Mouse (Mus musculus): Measurements from ENCODE around the gene Dnaja3. TPM values are rescaled to one million over a fixed set of nuclear protein-coding genes. Genes with fewer than 3 reads are reported as not detected.

Dnaja3 gene
- total RNA-seq, 2 experiments from 2014 or later: 61.0 to 66.2 TPM

DNA sequence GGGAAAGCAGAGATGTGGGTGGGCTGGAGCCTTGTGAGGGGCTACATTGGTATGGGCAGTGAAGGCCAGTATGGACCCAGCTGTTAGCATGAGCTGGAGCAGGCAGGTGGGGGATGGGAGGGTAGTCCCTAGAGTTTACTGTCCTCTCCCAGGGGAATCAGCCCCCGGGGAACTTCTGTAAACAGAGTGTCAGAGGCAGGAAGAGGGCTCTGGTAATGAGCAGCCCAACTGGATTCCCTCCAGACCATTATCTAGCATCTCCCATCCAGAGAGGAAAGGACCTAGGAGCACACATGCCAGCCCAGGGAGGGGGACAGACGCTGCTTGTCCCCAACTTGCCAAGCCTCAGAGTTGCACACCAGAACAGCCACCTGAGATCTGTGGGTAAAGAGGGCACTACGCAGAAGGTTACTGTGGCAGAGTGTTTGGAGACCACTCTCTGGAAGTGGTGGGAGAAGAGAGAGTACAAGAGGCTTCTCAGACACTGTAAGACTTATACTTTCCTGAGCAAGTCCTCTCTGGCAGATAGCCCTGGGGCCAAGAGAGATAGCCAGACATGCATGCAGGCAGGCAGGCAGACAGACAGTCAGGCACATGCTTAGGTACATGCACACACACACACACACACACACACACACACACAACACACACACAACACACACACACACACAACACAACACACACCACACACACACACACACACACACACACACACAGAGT lies 1.5 kb downstream of the Dnaja3 start:
- no peak for DNase-seq (ENCODE audit: low spot score in 2 of 2)

DNA sequence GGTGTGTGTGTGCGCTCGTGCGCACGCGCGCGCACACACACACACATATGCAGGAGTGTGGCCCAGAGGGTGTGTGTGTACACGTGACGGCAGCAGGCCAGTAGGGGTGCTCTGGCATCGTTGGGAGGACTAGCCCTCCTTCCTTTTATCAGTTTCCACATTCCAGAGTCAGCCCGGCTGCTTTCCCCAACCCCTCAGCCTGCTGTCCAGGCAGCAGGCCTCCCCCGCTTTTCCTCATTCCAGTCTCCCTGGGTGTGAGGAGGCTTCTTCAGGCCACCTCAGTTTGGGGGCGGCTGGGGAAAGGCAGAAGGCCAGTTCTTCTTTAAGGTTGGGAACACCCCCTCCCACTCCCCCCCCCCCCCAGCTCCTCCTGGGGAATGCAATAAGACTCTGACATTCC lies 2.4 kb downstream of the Dnaja3 start:
- DNase-seq (ENCODE audit: low spot score in 2 of 2): no peak

DNA sequence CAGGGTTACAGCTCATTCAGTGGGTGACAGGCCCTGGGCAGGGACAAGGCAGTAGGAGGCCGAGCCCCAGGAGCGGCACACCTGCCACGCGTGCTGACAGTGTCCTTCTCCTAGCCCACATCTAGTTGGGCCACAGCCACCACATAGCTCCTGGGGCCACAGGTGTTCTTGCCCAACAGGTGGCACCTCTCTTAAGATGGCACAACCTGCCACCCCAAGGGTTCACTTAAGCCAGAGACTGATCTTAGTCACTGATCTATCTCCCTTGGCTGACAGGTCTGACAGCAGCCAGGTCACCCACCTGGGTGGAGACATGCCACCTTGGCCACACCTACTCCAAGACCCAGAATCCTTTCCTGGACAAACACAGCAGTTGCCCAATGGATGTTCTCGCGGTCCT lies 3.1 kb downstream of the Dnaja3 start:
- no peak for DNase-seq (ENCODE audit: low spot score in 2 of 2)

DNA sequence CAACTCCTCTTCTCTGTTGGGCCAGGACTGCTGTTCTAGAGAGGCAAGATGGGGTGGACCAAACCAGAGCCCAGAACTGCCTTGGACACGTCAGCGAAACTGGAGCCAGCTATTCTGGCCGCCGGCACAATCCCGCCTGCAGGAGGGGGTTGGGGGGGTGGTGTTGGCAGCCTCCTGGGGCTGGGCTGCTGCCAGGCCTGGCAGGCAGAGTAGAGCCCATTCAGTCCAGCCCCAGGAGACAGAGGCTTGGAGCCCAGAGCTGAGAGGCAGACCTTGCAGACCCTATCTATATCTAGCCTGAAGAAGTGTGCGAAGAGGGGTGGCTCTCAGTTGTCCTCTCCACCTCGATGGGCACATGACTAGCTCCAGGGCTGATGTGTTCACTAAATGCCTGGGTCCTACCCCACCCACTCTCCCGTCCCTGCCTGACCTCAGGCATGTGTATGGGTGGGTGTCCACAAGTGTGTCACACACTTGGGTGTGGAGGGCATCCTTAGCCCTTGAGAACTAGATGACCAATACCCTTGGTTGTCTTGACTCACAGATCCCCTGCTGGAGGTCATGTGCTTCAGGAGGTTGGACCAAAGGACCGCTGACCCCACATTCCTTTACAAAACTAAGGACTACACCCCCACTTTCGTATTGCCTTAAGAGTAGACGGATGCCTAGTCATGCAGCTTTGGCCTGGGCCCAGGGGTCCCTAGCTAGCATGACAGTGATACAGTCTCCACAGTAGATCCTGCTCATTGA lies 4.1 kb downstream of the Dnaja3 start:
- DNase-seq (ENCODE audit: low spot score in 2 of 2): peak; percentile 76 to 86

DNA sequence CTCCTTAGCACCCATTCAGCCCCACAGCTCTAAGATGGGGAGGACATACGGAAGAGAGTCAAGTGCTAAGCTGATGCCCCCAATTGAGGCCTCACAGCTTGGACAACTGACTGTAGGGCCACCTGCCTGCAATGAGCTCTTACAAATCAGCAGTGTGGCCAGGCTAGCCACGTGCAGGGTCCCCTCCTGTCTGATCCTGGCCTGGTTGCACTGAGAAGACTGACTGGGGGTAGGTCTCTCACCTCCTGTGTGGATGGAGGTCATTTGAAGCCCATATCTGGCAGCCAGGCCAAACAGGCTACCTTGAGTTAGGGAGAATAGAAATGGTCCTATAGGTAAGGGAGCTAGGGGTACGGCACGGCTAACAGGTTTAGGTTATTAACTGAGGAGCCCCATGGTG lies 6.1 kb downstream of the Dnaja3 start:
- no peak for DNase-seq (ENCODE audit: low spot score in 2 of 2)

DNA sequence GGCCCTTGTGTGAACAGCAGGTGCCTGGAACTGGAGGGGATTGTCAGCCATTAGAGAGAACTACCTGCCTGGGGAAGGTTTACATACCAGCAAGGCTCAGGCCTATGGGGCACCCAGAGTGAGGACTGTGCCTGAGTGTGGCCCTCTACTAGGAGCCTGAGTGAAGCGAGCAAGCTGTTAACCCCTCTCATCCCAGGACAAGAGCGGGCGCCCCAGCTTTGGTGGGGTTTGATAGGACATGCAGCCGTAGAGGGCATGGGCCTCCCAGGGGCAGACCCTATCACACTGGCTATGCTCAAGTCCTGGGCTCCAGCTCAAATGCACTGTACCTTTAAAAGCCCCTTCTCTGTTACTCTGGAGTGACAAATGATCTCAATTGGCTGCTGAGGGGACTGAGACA lies 7.0 kb downstream of the Dnaja3 start:
- no peak for DNase-seq (ENCODE audit: low spot score in 2 of 2)

DNA sequence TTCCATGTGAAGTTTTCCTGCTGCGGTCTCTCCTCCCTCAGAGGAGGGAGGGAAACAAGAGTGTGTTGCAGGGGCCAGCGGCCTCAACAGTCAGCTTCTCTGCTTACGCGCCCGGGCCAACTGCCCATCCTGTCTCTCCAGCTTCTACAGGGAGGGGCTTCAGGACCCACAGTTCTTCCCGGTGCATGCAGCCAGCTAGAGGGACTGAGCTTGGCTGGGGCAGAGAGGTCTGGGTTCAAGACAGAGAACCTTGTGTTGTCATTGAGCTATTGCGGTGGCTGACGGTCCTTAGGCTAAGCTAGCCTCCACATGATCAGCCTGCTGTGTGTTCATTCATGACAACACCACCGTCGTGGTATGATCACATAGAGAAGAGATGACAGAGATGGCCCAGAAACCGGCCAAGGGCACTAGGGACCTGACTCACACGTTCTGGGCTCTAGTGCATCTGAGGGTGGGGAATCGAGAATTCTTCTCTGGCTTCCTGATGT lies 7.9 kb downstream of the Dnaja3 start:
- no peak for DNase-seq (ENCODE audit: low spot score in 2 of 2)

DNA sequence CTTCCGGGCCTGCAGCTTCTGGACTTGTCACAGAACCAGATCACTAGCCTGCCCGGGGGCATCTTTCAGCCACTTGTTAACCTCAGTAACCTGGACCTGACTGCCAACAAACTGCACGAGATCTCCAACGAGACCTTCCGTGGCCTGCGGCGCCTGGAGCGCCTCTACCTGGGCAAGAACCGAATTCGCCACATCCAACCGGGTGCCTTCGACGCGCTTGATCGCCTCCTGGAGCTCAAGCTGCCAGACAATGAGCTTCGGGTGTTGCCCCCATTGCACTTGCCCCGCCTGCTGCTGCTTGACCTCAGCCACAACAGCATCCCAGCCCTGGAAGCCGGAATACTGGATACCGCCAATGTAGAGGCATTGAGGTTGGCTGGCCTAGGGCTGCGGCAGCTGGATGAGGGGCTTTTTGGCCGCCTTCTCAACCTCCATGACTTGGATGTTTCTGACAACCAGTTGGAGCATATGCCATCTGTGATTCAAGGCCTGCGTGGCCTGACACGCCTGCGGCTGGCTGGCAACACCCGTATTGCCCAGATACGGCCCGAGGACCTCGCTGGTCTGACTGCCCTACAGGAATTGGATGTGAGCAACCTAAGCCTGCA lies 8.7 kb downstream of the Dnaja3 start:
- no peak for DNase-seq (ENCODE audit: low spot score in 2 of 2)

DNA sequence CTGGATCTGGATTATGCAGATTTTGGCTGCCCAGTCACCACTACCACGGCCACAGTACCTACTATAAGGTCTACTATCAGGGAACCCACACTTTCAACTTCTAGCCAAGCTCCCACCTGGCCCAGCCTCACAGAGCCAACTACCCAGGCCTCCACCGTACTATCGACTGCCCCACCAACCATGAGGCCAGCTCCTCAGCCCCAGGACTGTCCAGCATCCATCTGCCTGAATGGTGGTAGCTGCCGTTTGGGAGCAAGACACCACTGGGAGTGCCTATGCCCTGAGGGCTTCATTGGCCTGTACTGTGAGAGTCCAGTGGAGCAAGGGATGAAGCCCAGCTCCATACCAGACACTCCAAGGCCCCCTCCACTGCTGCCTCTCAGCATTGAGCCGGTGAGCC lies 9.4 kb downstream of the Dnaja3 start:
- DNase-seq (ENCODE audit: low spot score in 2 of 2): no peak

DNA sequence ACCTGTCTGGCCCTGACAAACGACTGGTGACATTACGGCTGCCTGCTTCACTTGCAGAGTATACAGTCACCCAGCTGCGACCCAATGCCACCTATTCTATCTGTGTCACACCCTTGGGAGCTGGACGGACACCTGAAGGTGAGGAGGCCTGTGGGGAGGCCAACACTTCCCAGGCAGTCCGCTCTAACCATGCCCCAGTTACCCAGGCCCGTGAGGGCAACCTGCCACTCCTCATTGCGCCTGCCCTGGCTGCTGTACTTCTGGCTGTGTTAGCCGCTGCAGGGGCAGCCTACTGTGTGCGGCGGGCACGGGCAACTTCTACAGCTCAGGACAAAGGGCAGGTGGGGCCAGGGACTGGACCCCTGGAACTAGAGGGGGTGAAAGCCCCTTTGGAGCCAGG lies 9.9 kb downstream of the Dnaja3 start:
- DNase-seq (ENCODE audit: low spot score in 2 of 2): no peak

DNA sequence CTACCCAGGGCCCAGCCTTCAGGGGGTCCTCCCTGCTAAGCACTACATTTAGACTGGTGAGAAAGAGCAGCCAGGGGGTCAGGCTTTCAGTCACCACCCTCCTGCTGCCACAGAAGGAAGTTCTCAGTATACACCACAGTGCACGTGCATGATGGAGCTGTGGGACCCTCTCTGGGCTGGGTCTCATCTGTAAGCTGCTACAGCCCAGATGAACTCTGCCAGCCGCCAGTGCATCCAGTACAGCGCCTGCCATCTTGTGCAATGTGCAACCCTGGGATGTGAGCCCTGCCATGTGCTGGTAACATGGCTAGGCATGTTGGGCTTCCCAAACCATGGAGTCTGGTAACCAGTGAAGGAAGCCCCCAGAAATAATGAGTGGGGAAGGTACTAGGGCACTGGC lies 10.4 kb downstream of the Dnaja3 start:
- DNase-seq (ENCODE audit: low spot score in 2 of 2): no peak

DNA sequence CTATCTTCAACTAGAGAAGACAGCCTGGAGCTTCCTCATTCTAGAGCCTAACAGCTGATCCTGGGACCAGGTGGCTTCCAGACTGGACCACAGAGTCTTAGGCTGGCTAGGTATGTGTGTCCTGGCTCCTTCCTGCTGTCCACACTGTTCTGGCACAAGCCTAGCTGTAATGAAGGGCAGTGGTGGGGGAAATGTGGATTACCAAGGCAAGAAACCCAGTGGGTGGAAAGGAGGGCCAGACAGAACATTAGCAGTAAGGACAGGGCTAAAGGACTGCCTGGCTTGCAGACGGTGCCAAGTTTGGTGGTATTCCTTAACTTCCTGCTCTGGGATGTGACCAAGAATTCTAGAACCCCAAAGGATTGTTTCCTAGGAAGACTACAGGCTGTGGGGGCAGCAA lies 11.3 kb downstream of the Dnaja3 start:
- DNase-seq (ENCODE audit: low spot score in 2 of 2): no peak

DNA sequence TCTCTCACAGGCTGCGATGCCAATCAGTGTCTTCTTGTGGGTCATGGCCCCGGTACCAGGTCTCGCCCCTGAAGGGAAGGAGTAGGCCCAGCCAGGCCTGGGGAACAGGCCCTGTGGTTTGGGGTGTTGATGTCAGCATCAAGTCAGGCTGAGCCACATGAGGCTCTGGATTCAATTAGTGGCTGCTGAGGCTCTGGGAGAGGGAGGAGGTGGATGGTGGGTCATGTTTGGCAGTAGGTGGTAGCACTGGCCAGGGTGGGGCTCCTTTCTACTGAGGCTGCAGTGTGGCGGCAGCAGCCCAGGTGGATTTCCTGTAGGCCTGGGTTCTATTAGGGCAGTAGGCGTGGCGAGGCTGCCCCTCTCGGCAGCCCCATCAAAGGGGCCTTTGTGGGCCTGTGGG lies 11.8 kb downstream of the Dnaja3 start:
- DNase-seq (ENCODE audit: low spot score in 2 of 2): no peak

DNA sequence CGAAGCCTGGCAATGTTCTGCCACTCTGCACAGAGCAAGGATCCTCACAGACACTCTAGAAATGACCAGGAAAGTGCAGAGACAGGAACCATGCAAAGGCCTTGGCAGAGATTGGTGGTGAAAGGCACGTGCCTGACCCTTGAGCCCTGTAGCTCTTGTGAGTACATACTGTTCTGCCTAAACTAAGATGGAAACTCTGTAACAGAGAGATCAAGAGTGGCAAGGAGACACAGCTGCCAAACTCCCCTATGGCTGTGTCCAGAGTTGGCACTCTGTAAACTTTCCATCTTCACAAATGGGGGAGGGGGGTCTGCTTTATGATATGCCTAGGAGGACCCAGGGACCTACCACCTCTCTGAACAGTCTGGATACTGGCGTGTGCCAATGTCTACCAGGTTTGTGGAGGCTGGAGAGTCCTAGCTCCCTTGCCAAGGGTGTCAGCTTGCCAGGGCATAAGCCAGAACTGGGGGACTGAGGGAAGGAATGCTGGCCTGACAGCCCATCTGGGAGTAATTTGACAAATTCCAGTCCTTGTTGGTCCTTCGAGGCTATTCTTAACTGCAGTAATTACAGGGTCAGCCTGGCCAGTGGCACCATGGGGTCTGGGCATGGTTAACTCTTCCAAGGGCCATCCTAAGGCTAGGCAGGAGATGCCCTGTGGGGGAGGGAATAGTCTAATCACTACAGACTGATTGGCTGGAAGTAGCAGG lies 13.1 kb downstream of the Dnaja3 start:
- DNase-seq (ENCODE audit: low spot score in 2 of 2): no peak

DNA sequence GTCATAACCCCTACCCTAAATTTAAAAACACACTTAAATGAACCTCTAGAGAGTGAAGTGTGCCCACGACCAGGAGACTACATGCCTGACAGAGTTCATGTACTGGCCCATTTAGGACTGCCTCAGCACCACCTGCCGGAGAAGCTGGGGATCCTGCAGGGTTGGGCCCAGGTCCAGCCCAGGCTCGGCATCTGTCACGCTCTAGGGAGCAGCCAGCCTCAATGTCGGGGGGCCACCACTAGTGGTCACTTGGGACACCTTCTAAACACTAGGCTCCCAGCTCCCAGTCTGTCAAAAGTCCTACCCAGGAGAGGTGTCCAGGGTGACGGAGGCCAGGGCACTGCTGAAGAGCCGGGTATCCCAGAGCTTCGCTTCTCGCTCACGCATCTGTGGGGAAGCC lies 14.9 kb downstream of the Dnaja3 start:
- no peak for DNase-seq (ENCODE audit: low spot score in 2 of 2)

DNA sequence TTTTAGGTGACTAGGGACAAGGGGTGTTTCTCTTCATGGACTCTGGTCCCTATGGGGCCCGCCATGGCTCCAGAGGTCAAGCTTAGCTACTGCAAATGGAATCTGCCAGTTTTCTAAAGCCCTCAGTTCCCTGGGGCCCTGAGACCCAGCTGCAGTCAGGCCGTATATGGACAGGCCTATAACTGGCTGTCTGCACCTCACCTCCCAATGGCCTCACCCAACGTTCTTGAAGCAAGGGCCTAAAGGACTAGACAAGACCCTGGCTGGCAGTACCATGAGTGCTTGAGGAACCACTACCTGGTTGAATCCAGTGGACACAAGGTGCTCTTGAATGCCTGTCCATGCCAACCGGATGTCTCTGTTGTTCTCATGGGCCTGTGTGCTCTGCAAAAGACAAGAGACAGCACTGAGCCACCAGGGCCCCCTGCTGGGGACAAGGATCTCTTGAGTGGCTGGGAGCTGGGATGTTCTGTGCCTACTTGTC lies 15.5 kb downstream of the Dnaja3 start:
- no peak for DNase-seq (ENCODE audit: low spot score in 2 of 2)

DNA sequence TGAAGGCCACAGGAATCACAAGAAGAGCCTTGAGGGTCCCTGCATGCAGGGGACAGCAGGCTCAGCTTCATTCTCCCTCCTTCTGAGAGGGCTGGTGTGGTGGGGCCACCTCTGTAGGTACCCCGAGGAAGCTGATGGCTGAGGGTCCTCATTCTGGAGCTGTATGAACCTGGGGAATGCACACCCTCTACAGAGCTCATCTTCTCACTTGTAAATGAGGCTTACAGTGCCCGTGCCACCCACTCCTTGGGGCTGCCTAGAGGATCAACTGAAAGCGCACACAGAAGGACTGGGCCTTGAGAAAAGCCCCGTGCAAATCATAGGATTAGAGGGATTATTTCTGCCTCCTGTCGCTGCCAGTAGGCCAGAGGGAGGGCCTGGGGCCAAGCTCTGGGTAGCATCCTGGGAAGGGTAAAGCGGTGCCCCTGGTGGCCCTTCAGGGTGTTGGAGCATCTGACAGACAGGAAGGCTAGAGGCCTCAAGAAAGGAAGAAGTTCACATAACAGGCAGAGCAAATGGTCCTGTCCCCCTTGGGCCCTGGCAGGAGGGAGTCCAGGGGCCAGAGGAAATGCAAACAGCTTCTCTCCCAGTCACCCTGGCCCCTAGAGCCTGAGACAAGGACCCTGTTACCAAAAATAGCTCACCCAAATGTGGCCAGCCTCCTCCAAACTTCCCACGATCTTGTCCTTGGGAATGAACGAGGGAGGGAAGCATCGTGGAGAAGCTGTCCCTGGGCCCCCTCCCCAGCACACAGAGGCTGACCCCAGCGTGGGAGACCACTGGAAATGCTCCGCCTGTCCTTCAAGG lies 16.2 kb downstream of the Dnaja3 start:
- DNase-seq (ENCODE audit: low spot score in 2 of 2): no peak

DNA sequence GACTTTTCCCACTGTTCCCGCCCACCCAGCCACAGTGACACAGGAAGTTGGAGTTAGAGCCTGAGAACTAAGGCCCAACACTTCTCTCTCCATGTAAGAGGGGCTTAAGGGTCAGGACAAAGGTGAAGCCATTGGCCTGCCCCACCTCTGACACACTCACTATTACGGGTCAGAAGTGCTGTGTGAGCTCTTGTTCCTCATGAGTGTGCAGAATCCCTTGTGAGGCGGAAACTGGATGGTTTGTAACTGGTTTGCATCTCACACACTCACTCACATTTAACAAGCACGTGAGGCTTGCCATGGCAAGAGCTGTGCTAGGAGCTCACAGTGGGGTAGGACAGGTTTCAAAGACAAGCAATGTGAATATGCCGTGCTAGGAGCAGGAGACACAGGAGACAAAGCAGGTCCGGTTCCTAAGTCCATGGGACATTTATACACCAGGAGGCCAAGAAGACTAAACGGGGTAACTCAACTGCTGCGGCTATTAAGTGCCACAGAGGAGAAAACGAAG lies 16.8 kb downstream of the Dnaja3 start:
- no peak for DNase-seq (ENCODE audit: low spot score in 2 of 2)

DNA sequence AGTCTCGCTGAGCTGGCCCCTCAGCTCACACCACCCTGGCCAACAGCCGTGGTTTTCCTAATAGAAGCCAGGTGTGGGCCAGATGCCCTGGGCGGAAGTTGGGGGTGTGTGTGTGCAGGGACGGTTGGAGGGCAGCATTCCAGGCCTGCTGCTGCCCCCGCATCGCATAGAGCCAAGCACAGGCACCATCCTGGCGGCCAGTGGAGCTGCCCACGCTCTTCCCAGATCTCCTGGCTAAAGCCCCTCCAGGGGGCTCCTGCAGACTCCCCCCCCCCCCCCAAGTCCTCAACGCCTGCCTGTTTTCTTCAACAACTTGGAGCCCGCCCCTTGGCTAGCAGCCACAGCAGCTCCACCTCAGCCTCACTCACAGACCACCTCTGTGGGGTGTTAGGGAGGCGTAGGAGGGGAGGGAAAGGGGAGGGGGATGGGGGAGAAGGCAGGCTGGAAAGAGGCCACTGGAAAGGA lies 19.0 kb downstream of the Dnaja3 start:
- no peak for DNase-seq (ENCODE audit: low spot score in 2 of 2)

DNA sequence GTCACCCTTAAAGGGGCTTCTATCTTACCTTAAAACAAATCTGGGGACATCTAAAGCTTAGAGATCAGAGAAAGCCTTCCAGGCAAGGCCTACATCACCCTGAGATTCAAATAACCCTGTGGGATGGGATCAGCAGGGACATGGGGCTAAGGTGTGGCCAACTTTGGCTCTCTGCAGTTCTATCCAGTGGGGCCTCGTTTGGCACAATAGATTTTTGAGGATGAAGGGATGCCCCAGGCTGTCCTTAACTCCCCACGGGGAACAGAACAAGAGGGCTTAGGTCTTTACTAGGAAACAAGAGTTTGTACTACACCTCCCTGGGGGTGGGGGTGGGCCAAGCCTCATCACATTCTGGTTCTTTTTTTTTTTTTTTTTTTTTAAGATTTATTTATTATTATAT lies 19.5 kb downstream of the Dnaja3 start:
- no peak for DNase-seq (ENCODE audit: low spot score in 2 of 2)
